26 mouse cellular contexts compared by ENCODE assay signal in genomic region chr2:74147193-74147592, GRCm38 (mm10).
"Had no signal": no experiment of that assay in that cellular context is flagged by ENCODE, and none has a peak within 500 bp of the region (broad histone marks: within the 10 kb centered on the region; RNA-seq: fewer than 3 reads in every experiment).

No protein-coding gene starts in this region.

- DNase-seq: gastrocnemius, postnatal 14 days; gastrocnemius, postnatal 36 days; heart, adult 18-20 months; heart, postnatal 14 days; heart, postnatal 36 days; kidney, adult 11 months; kidney, adult 2 months; kidney, adult 9 months; kidney, postnatal 14 days; kidney, postnatal 36 days; layer of hippocampus, adult 9-11 months; layer of hippocampus, postnatal 36 days; left cerebral cortex, postnatal 4 days had no signal

- H3K27ac ChIP-seq: heart, embryonic 10.5 days; heart, embryonic 13.5 days; heart, embryonic 15.5 days; hindbrain, embryonic 13.5 days; hindbrain, embryonic 15.5 days; hindbrain, postnatal 0 days; kidney, embryonic 15.5 days; kidney, postnatal 0 days; limb, embryonic 13.5 days; limb, embryonic 15.5 days; liver, embryonic 12.5 days; liver, embryonic 14.5 days had no signal

- H3K4me3 ChIP-seq: heart, embryonic 10.5 days; heart, embryonic 13.5 days; heart, embryonic 15.5 days; hindbrain, embryonic 13.5 days; hindbrain, embryonic 15.5 days; kidney, embryonic 15.5 days; limb, embryonic 13.5 days; limb, embryonic 15.5 days; liver, embryonic 12.5 days had no signal

- ATAC-seq: hindbrain, postnatal 0 days; intestine, embryonic 16.5 days; liver, embryonic 12.5 days had no signal
